Mouse (Mus musculus) forelimb bud, embryonic 11.5 days (tissue): ENCODE results near the gene Pif1.
A peak's percentile ranks its signal among the peaks of the same experiment; 100 is the strongest.

Source experiments
- DNase-seq: peaks from one replicate; pipeline ENCODE4 v3.0.0-alpha.2; 2012; ENCODE audit warnings: low read depth, low spot score

Pif1 gene

GRCm38 (mm10) chr9:65586406-65587269 lies at the start of gene Pif1:
Pif1 (plus strand) TSS chr9:65587160.
- DNase-seq, result peak; percentile 89

GRCm38 (mm10) chr9:65537901-65538630 lies 48.9 kb upstream of the Pif1 start:
- no peak for DNase-seq

DNA sequence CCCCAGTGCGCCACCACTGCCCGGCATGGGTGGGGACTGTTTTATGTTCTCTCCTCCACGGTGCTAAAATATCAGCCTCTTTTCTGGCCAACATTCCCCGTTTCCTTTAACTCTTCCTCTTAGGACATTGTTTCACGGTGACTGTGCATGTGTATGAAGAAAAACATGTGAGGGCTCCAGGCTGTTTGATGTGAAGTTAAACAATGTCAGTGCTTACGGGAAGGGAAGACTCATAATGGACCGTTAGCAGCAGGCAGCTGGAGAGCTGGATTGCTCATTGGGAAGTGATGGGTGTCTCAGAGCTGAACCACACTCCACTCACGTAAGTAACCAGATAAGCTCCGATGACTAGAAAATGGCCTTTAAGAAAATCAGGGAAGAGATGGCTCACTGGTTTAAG lies 47.3 kb upstream of the Pif1 start:
- DNase-seq, result no peak

- no peak for DNase-seq
Observed at GRCm38 (mm10) chr9:65541126-65542068, 45.6 kb upstream of the Pif1 start.

DNA sequence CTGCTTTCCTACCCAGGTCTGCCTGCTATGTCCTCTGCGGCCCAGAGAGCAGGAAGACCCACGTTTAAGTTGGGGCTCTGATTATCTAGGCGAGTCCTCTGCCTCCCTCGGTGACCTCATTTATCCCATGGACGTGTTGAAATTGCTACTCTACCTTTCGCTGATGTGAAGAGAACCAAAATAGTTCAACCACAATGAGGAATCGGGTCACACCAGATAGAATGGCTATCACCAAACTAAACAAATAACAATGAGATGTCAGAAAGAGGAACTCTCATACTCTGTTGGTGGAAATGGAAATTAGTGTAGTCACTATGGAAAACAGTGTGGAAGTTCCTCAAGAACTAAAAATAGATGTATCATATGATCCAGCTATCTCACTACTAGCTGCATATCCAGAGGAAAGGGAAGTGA lies 44.8 kb upstream of the Pif1 start:
- no peak for DNase-seq

DNA sequence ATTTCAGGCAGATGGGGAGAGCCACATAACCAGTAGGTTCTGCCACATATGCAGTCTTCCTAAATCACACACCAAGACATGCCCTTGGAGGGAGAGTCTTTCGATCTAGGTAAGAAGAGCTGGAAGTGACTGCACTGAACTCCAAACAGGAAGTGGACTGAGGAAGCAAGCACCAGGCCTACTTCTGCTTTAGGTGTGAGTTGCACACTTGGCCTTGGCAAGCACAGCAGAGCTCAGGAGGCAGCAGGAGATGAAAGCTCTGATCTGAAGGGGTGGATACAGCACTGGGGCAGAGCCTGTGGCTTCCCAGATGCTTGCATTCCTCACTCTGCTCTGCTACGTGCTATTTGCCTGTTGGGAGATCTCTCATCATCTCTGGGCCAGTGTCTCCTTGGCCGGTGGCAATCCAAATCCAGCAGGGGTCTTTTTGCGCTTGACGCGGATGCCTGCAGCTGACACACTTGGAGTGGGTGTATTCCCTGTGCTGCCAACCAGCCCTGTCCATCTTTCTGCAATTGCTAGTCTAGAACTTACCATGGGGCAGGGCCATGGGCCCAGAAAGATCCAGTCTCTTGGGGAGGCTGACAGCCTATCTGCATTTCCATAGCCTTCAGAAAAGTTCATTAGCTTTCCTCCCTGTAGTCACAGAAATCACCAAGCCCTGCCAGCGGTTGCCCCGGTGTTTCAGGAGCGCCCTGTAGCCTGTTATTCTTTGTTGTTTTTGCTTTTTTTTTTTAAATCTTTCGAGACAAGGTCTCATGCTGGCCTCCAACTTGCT lies 41.1 kb upstream of the Pif1 start:
- no peak for DNase-seq

DNA sequence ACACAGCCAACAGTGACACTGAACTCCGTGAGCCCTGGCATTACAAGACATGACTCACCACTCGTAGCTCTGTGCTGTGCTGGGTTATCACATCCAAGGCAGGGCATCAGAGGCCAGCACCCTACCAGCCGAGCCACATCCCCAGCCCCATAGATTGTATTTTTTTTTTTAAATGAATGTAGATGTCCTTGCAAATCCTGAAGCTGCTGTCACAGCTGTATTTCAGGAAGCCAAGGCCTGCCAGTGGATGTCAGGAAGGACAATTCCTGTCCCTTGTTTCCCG lies 40.6 kb upstream of the Pif1 start:
- no peak for DNase-seq

GRCm38 (mm10) chr9:65547111-65547510 lies 39.8 kb upstream of the Pif1 start:
- DNase-seq, result no peak

DNA sequence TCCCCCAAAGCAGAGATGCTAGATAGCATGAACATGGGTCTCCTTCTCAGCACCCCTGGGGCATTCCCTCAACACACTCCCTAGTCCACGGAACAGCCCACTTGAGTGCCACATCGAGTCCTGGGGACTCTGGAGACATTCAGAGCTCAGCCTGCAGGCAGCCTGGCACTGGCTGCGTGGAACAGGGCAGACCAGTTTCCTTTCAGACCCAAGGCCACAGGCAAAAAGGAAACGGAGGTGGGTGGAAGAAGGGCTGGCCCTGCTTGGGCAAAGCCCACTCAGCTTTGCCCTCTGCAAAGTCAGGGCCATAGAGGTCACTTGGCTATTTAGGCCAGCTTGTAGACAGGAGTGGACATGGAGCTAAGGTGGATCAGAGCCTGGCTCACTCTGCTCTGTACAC lies 39.1 kb upstream of the Pif1 start:
- no peak for DNase-seq

DNA sequence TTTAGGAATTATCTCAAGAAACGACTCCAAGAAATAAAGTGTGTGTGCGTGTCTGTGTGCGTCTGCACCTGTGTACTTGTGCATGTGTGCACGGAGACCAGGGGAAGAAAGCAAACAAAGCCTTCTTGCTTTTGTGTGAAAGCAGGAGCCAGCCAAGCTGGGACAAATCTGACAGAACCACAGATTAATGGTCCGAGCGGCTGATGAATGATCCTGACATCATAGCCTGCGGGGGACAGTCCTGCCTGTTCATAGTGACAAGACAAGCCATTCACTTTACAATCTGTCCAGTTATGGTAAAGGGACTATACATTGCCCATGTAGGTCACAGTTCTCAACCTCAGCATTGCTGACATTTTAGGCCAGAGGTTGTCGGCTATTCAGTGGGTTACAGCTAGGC lies 38.6 kb upstream of the Pif1 start:
- DNase-seq, result no peak

DNA sequence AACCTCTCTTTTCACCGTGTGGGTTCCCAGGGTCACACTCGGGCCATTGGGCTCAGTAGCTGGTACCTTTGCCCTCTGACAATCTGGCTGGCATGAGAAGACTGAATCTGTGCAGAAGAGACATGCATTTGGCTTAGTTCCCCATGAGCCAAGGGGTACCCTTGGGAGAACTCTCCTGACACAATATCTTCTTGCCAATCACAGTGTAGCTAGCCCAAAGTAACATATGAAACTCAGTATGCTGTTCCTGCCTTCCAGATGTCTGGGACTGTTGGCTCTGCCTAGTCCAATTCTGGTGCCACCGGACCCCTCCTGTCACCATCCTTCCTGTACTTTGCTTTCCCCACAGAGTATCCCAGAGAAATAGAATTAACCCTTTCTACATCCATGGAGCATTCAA lies 37.8 kb upstream of the Pif1 start:
- no peak for DNase-seq

- DNase-seq, result no peak
Observed at GRCm38 (mm10) chr9:65549643-65550042, 37.3 kb upstream of the Pif1 start.

DNA sequence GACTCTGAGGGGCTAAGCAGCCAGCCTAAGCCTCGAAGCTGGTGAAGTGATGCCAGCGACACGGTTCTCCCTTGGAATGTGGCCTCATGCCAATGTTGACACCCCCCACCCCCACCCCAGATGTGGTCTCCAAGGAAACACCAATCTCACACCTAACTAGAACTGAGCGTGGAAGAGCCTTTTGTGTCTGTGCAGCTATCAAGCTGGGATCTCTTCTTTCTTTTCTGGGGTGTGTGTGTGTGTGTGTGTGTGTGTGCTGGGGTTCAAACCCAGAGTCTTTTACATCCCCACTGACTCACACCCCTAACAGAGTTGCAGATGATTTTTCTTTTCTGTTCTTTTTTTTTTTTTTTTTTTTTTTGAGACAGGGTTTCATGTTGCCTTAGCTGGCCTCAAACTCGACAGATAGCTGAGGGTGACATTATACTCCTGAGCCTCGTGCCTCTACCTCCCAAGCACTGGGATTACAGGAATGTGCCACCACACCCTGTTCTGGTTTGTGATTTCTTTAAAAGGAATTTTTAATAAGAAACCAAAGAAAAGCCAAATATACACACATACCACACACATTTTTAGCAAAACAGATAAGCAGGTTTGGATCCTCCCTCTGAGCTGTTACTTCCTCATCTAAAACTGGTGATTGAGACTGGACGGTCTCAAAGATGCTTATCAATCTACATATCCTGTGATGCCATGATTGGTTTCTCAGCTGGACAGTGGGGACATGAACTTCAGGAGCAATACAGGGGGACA lies 36.7 kb upstream of the Pif1 start:
- DNase-seq, result no peak

DNA sequence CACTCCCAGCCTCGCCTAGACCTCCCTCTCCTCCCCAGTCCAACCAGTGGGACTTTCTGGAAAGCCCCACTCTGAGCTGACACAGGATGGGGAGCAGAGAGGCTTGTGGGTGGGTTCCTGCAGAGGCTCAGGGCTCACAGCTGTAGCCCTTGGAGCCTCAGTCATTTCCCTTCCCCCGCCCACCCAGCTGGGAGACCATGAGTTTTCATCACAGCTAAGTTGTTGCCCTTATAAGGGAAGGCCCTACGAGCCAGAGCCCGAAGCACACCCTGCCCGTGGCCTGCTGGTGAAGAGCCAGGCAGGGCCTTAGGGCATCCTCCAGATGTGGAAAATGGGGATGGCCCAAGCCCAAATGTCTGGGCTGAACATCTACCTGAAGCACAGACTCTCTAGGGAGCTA lies 35.9 kb upstream of the Pif1 start:
- DNase-seq, result peak; percentile 64

DNA sequence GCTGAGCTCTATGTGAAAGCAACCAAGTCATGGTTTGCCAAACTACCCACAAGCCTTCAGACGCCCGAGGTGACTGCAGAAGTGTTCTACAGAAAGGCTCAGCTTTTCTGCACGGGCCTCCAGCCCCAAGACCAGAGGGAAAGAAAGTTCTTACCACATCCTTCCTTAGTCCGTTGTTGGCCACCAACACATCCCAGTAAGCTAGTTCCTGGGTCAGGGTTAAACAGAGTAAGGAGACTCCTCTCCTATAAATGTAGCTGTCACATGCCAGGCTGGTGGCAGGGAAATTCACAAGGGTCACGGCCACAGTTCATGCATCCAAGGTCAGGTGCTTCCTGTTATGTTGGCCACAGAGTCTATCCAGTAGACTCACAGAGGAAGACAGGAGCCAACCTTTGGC lies 34.8 kb upstream of the Pif1 start:
- DNase-seq, result no peak

- DNase-seq, result no peak
Observed at GRCm38 (mm10) chr9:65552711-65553110, 34.2 kb upstream of the Pif1 start.

GRCm38 (mm10) chr9:65555001-65555405 lies 32.0 kb upstream of the Pif1 start:
- DNase-seq, result peak; percentile 34

- no peak for DNase-seq
Observed at GRCm38 (mm10) chr9:65555621-65556020, 31.3 kb upstream of the Pif1 start.

DNA sequence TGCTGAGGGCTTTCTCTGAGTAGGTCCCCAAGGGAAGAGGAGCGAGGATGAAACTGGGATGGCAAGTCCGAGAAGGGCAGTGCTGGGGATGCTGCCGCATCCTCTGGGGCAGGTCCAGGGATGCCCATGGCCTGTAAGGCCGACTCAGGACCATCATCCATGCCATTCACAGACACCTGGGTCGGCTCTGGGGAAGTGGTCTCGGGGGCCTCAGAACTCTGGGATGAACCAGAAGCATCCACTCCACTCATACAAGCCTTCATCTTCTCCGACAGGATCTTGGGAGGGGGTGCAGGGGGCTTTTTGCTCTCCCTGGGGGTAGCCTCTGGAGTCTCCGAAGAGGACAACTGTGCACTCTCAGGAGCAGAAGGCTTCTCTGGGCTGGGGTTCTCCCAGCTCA lies 30.6 kb upstream of the Pif1 start:
- no peak for DNase-seq

DNA sequence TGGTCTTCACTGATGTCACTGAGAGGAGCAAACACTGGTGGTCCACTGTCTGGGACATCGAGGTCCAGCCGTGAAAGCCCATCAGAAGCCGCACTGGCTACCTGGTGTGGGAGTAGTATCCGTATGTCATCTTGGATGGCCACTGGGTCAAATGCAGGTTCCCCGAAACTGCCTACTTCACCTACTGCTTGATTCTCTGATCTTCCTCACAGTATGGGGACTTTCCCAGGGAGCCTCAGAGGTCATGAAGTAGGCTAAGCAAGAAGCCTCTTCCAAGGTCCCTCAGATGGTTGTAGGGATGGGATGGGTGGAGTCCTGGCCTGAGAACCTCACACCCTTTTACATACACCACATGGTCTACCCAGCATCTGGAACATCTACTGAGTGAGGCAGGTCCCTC lies 30.0 kb upstream of the Pif1 start:
- DNase-seq, result no peak

DNA sequence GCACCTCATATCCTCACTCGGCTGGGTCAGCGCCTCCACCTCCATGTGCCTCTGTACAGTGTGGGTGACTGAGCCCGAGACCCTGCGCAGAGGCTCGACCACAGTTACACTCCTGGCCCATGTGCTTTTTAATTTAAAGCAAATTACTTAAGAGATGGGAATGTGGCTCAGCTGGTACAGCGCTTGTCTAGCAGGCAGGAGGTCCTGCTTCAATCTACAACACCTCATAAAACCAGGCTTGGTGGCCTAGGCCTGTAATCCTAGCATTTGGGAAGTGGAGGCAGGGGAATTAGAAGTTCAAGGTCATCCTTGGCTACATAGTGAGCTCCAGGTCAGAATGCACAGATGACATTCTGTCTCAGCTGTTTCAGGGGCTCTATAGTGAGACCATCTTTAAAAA lies 28.2 kb upstream of the Pif1 start:
- DNase-seq, result peak; percentile 55
